Mouse (Mus musculus): ENCODE measurements around the gene Jund.

Jund gene

GRCm38 (mm10) chr8:70700555-70700922 is 1.8 kb downstream of the Jund start:
- DNase-seq = peak; percentile 91

DNA sequence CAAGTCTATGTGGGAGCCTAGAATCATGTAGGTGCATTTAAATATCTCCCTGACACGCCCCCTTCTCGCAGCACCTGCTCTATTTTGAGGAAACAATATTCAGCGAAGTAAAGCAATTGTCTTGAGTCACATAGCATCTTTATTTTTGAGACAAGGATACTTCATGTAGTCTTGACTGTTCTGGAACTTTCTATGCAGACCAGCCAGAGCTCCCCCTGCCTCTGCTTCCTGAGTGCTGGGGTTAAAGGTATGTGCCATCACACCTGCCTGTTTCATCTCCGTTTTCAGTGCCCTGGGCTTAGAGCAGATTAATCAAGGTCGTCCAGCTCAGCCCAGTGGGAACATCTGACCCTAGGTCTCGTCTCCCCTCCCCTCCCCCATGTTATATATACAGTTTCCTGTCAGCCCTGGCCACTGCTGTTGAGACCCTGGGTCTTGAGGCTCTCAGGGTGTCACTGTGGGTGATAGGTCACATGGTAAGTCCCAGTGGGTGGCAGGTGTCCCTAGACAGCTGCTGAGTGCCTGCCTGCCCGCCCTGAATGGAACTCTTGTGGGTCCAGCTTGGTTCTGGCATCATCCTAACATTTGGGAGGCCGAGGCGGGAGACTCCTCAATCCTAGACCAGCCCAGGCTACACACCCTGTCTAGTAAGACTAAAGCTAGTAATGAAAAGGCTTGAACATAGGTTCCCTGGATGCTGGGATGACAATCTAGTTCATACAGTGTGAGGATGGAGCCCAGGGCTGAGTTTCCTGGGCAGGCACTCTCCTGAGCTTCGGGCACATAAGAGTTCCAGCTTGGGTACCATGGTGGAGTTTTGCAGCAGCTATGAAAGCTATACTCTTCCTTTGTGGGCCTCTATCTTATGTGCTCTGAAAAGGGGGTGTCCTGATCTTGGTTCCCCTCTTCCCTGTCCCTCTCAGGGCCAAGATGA is 2.6 kb downstream of the Jund start:
- no peak for DNase-seq

DNA sequence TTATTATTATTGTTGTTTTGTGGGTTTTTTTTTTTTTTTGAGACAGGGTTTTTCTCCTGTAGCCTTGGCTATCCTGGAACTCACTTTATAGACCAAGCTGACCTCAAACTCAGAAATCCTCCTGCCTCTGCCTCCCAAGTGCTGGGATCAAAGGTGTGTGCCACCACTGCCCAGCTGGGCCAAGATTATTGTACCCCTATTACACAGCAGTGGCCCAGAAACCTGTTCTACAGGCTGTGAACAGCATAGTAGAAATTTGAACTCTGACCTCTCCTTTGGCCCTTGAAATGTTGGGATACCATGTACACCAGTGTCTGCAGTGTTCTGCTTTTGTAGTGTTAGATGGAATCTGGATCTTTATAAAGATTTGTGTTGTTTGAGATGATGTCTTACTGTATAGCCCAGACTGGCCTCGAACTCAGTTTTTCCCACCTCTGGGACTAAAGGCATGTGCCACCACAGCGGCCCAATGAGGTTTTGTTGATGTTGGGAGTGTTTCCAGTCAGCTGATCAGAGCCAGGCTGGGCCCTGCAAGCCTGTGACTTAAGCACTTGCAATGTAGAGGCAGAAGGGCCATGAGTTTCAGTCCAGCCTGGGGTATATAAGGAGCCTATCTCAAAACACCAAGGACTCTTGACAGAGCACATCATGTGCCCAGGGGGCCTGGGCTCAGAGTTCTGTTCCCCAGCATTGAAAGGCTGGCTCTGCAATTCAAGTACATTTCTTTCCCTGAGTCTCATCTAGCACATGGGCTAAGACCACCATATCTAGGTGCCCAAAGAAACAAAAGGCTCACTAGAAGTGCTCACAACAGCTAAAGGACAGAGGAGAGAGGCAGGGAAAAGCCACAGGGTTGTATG is 3.5 kb downstream of the Jund start:
- no peak for DNase-seq

DNA sequence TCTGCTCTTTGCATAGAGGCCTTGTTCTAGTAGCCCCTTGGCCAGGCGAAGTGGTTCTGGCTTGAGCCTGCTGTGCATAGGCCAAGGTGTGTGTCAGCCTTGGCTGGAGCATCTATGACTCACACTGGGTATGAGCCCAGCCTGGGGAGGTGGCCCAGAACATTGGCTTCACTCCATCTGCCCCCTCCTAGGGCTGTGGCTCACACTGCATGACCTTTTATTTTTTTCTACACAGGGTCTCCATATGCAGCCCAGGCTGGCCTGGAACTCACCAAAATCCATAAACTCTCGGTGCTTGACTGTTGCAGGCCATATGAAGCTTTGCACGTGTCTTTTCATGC is 4.1 kb downstream of the Jund start:
- DNase-seq = peak; percentile 75

- DNase-seq = no peak
Measured at GRCm38 (mm10) chr8:70703287-70703686, 4.5 kb downstream of the Jund start, which contains the start of gene Iqcn. Gene Iqcn, plus strand, starts transcription at chr8:70703457.

DNA sequence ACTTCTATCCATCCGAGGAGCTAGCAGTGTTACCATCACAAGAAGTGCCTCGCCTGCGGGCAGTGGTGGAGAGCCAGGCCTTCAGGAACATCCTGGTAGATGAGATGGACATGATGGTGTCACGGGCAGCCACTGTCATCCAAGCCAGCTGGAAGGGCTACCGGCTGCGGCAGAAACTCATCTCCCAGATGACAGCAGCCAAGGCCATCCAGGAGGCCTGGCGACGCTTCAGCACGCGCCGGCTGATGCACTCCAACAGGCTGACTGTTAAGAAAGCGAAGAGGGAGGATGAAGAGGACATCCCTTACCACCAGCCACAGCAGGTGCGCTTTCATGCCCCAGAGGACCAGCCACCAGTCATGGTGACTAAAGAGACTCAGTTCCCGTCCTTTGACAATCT is 9.5 kb downstream of the Jund start:
- no peak for DNase-seq

DNA sequence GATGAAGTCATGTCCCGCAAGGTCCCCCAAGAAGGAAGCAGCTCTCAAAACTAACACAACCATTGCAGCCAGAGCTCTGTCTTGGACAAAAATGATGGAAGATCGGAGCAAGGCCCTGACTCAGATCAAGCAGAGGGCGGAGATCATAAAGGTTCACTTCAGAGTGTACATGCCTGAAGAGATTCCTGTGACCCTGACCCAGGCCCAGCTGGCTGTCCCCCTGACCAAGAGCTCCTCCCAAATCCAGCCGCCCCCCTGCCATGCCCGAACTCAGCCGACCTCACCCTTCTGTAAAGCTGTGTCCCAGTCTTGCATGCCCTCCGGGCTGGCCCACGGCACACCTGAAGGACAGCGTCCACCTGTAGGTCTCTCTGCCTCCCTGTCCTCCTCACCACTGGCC is 11.0 kb downstream of the Jund start:
- no peak for DNase-seq

DNA sequence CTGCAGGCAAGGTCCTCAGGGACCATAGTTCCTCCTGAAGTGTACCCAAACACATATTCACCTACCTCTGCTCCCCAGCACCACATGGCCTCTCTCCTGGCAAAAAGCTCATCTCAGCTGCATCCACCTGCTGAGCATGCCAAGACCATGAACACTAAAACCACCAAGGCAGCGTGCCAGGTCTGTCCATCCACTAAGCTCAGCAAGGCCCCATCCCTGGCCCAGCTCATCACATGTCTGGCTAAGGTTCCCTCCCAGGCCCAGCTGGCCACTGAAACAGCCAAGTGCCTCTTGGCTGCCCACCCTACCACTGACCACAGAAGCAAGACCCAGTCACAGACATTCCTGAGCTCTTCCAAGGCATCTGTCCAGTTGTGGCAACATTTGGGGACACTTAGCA is 11.5 kb downstream of the Jund start:
- DNase-seq = no peak

DNA sequence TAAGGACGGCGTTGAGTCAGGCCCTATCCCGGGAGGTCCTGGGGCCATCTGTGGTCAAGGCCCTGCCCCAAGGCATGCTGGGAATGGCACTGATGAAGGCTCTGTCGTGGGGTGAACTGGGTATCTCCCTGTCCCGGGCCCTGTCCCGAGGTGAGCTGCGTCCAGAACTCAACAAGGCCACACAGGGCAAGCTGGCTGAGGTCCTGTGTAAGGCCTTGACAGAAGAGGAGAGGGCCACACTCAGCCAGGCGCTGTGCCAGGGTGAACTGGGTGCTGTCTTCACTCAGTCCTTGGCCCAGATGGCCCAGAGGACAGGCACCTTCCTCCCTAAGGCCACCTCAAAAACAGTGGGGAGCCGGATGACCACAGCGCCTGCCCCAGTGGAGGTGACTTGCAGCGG is 12.3 kb downstream of the Jund start:
- DNase-seq = no peak

GRCm38 (mm10) chr8:70713991-70714390 is 15.2 kb downstream of the Jund start:
- no peak for DNase-seq

GRCm38 (mm10) chr8:70715086-70715485 is 16.3 kb downstream of the Jund start:
- DNase-seq = no peak

DNA sequence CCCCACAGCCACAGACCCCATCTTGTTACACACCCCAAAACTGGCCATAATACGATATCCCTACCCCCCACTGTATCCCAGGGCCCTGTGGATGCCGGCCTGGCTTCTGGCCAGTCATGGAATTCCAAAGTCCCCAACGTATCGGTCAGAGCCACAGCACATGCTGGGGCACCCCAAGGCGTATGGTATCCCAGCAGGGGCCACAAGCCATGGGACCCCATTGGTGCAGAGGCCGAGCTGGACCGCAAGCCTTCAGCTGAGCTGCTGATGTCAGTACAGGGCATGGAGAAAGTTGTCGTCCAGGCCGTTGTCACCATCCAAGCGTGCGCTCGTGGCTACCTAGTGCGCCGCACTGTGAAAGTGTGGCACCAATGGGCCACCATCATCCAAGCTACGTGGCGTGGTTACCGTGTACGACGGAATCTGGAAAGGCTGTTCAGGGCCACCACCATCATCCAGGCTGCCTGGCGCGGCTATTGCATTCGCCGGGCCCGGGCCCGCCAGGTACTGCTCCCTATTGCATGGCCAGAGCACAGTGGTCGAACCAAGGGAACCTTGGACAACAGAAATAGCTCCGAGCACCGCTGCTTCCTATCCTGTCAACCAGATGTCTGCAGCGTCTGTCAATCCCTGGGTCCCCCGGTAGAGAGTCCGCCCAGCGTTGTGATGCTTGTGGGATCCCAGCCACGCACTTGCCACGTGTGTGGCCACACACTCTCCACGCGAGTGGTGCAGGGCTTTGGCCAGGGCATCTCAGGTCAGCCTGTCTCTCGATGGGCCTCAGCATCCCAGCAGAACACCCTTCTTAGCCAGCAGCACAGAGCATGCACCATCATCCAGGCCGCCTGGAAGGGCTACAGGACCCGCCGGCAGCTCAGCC is 18.0 kb downstream of the Jund start:
- DNase-seq = no peak

- DNase-seq = no peak
Measured at GRCm38 (mm10) chr8:70718297-70718696, 19.5 kb downstream of the Jund start, which contains the start of gene Gm3336. Gene Gm3336, plus strand, starts transcription at chr8:70718543.

GRCm38 (mm10) chr8:70719796-70720270 is 21.1 kb downstream of the Jund start:
- DNase-seq = no peak

DNA sequence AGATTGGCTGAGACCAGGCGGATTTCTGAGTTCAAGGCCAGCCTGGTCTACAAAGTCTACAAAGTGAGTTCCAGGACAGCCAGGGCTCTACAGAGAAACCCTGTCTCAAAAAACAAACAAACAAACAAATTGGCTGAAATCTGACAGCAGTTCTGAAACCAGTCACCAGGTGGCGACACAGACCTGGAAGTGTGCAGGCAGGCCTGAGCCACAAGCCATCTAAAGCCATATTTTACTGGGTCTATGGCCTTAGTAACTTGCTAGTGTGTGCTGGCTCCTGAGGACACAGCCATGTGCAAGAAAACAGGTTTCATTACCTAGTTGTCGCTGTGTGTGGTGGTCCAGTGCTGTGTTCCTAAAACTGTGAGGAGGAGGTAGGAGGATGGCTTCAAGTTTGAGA is 22.0 kb downstream of the Jund start:
- no peak for DNase-seq

- no peak for DNase-seq
Measured at GRCm38 (mm10) chr8:70721601-70722000, 22.9 kb downstream of the Jund start.

DNA sequence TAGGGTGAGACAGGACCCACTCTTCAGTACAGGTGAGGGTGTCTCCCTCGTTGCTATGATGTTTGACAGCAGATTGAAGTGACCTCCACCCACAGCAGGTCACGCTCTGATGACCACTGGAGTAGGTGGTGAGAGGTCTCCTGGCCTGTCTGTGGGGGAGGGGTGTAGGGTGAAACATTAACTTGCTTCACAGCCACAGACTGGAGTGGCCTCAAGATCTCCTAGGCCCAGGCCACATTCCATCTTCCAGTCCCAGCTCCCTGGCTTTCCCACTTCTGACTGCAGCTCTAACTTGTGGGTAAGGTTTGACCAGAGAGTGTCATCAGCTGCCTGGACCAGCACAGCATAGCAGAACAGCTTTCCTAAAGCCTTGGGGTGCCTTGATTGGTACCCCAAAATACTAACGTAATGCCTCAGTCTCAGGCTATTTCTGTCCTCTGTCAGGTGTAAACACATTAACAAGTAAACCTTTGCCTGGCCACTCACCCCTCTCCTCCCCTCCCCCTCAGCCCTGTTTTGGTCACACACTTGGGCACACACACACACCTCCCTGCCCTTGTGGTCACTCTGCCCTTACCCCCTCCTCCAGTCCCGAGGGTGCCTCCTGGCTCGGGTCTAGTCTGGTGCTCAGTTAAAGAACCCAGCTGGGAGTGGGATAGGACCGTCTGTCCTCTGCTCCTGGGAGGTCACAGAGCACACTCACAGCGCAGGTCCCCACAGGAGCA is 24.9 kb downstream of the Jund start, which contains the start of gene Pde4c:
Gene Pde4c (plus strand): TSS at position 235 of the 725 bp plus-strand sequence.
- DNase-seq = no peak

- no peak for DNase-seq
Measured at GRCm38 (mm10) chr8:70724216-70724615, 25.5 kb downstream of the Jund start.

- no peak for DNase-seq
Measured at GRCm38 (mm10) chr8:70725792-70726447, 27.2 kb downstream of the Jund start.

DNA sequence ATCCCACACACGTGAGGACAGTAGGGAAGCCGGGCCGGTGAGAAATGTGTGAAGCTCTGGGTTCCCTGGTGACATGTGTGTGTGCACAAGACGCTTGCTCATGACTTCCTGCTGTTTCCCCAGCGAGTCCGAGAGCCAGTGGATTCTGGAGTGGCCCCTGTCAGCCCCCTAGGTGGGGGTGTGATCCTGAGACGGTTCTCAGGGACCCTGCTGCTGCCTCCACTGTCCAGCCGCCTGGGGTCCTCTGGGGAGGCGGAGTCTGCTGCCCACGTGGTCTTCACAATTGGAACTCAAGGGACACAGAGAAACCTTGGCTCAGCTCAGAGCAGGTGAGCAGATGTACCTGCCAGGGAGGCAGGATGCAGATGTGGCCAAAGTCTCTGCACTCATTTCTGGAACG is 28.0 kb downstream of the Jund start:
- DNase-seq = no peak

DNA sequence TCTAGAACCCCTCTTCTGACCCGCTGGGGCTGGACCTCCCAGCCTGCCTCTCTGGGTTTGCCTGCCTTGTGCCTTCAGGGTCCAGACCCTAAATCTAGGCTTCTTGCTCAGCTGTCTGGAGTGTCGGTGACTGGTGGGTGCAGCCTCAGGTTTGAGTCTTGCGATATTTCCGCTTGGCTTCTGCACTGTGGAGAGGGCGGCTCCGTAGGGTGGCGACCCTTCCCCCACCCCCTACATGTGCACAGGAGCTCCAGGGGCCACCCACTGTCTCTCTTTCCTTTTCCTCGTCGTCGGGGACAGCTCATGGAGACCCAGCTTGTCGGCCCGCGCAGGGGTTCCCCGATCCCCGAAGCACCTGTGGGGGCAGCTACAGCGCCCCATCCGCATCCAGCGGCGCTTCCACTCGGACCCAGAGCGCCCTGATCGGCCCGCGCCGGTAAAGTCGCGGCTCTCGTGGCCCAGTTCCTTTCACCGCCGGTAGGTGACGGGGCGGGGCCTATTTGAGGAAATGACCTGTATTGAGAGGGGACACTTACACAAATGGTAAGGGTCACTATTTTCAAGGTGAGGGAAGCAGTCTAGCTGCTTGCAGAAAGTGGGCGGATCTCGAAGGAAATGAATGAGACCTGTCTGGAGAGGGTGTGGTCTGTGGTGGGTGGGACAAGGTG is 31.2 kb downstream of the Jund start:
- DNase-seq = no peak

Measured in layer of hippocampus, adult 9-11 months (tissue).